Mouse (Mus musculus) limb, embryonic 12.5 days (tissue): Measurements from ENCODE around the gene Fbxl20. TPM values are rescaled to one million over a fixed set of nuclear protein-coding genes. Genes with fewer than 3 reads are reported as not detected.
A peak's percentile ranks its signal among the peaks of the same experiment; 100 is the strongest.

Experiments
- ATAC-seq: fragments of 200-750 bp; cut with Nextera tagmentation; 2 replicates; pipeline ENCODE4 v1.8.0; 2017; ENCODE audit warnings: low read depth, moderate TSS enrichment; ENCODE audit not compliant: insufficient number of reproducible peaks, insufficient read depth, low FRiP score, low TSS enrichment
- H3K27ac ChIP-seq: fragments of 300-500 bp; sonication (generic); 2 replicates; pipeline ENCODE4 v1.5.1; 2016; ENCODE audit warnings: mild to moderate bottlenecking, moderate library complexity
- H3K27me3 ChIP-seq: fragments of 300-500 bp; sonication (generic); 2 replicates; pipeline ENCODE4 v1.6.1; 2016; ENCODE audit warnings: mild to moderate bottlenecking, moderate library complexity
- H3K36me3 ChIP-seq: fragments of 300-500 bp; sonication (generic); 2 replicates; pipeline ENCODE4 v1.6.1; 2016; ENCODE audit warnings: mild to moderate bottlenecking, moderate library complexity
- H3K4me1 ChIP-seq: fragments of 300-500 bp; sonication (generic); replicated peaks from 2 replicates; pipeline ENCODE4 v1.6.1; 2016
- H3K4me2 ChIP-seq: fragments of 300-500 bp; sonication (generic); 2 replicates; pipeline ENCODE4 v1.6.1; 2016; ENCODE audit warnings: mild to moderate bottlenecking, moderate library complexity
- H3K4me3 ChIP-seq: fragments of 300-500 bp; sonication (generic); replicated peaks from 2 replicates; pipeline ENCODE4 v1.5.1; 2016; ENCODE audit warnings: mild to moderate bottlenecking
- H3K9ac ChIP-seq: fragments of 300-500 bp; sonication (generic); replicated peaks from 2 replicates; pipeline ENCODE4 v1.6.1; 2016; ENCODE audit warnings: mild to moderate bottlenecking, moderate library complexity
- H3K9me3 ChIP-seq: fragments of 300-500 bp; sonication (generic); 2 replicates; pipeline ENCODE4 v1.6.1; 2016; ENCODE audit warnings: mild to moderate bottlenecking, moderate library complexity
- WGBS: fragments of 180-500 bp; shearing (Covaris S2); methylation state at CpG from one replicate; pipeline ENCODE4 v1.1.7; 2016; 5-methylcytosine and 5-hydroxymethylcytosine counted together
- polyA plus RNA-seq: library from polyadenylated mRNA; unstranded; fragments of >200 nt; fragmentation: Nextera tagmentation; extraction: Ambion mirVana; gene quantifications from 2 replicates; pipeline ENCODE4 v1.2.1, GENCODE M21; 2016

The Fbxl20 gene
- polyA plus RNA-seq, 1 experiment from 2014 or later = 25.9 TPM

GRCm38 (mm10) chr11:98060104-98060692, 90.0 kb downstream of the Fbxl20 start:
- Histone ChIP-seq H3K4me3 (no peak overlapping the region), H3K4me1 (peaks cover 6% of the 10 kb centered on the region; the same call in 1 of the 2 replicates), H3K36me3 (no peaks in the 10 kb centered on the region), H3K9ac (no peak overlapping the region), H3K4me2 (no peak overlapping the region), H3K9me3 (no peaks in the 10 kb centered on the region), H3K27ac (no peak overlapping the region), H3K27me3 (peaks cover 19% of the 10 kb centered on the region)
- ATAC-seq = no peak
- WGBS = 82% methylated on average over 5 of the region's 5 CpGs

- H3K9me3 ChIP-seq = no peaks in the 10 kb centered on the region
- no peaks in the 10 kb centered on the region for H3K36me3 ChIP-seq
- 57% methylated on average over 7 of the region's 7 CpGs for WGBS
- no peak overlapping the region for H3K4me2 ChIP-seq
- ATAC-seq = no peak
- peaks cover 6% of the 10 kb centered on the region; the same call in 1 of the 2 replicates for H3K4me1 ChIP-seq
- H3K4me3 ChIP-seq = no peak overlapping the region
- no peak overlapping the region for H3K9ac ChIP-seq
- H3K27ac ChIP-seq = no peak overlapping the region
- peaks cover 20% of the 10 kb centered on the region for H3K27me3 ChIP-seq
Measured at GRCm38 (mm10) chr11:98059662-98060061, 90.5 kb downstream of the Fbxl20 start.

- no peak overlapping the region for H3K9ac ChIP-seq
- no peak for ATAC-seq
- peaks cover 10% of the 10 kb centered on the region; the same call in 1 of the 2 replicates for H3K4me1 ChIP-seq
- H3K36me3 ChIP-seq = no peaks in the 10 kb centered on the region
- no peaks in the 10 kb centered on the region for H3K9me3 ChIP-seq
- H3K27me3 ChIP-seq = peaks cover 33% of the 10 kb centered on the region
- no peak overlapping the region for H3K4me2 ChIP-seq
- no peak overlapping the region for H3K27ac ChIP-seq
- 83% methylated on average over 5 of the region's 5 CpGs for WGBS
- H3K4me3 ChIP-seq = no peak overlapping the region
Measured at GRCm38 (mm10) chr11:98057998-98058397, 92.2 kb downstream of the Fbxl20 start.

GRCm38 (mm10) chr11:98057466-98057865, 92.7 kb downstream of the Fbxl20 start:
- no peak overlapping the region for H3K27ac ChIP-seq

GRCm38 (mm10) chr11:98052989-98053834, 97.0 kb downstream of the Fbxl20 start, which contains the start of gene Stac2:
Gene Stac2, minus strand, starts transcription at chr11:98053462.
- Histone ChIP-seq H3K4me1 (peaks cover 29% of the 10 kb centered on the region), H3K27ac (no peak within 1 kb of the TSS), H3K4me3 (peak within 1 kb of the TSS; percentile 51), H3K27me3 (peaks cover 79% of the 10 kb centered on the region), H3K9ac (peak within 1 kb of the TSS; percentile 57), H3K9me3 (no peaks in the 10 kb centered on the region), H3K4me2 (peak within 1 kb of the TSS; percentile 68), H3K36me3 (no peaks in the 10 kb centered on the region)
- WGBS = 2% methylated on average over 44 of the region's 48 CpGs
- peak; percentile 82 for ATAC-seq

More at GRCm38 (mm10) chr11:98057466-98057865, 92.7 kb downstream of the Fbxl20 start:
- Histone ChIP-seq H3K9ac (no peak overlapping the region), H3K27me3 (peaks cover 39% of the 10 kb centered on the region), H3K36me3 (no peaks in the 10 kb centered on the region), H3K4me1 (peaks cover 14% of the 10 kb centered on the region), H3K9me3 (no peaks in the 10 kb centered on the region), H3K4me2 (no peak overlapping the region), H3K4me3 (no peak overlapping the region)
- no peak for ATAC-seq
- 23% methylated on average over 9 of the region's 9 CpGs for WGBS

GRCm38 (mm10) chr11:98052129-98052988, 97.8 kb downstream of the Fbxl20 start:
- WGBS = under 1% methylated on average over 83 of the region's 83 CpGs
- peak overlapping the region; percentile 57 for H3K9ac ChIP-seq
- peaks cover 85% of the 10 kb centered on the region for H3K27me3 ChIP-seq
- no peaks in the 10 kb centered on the region for H3K9me3 ChIP-seq
- ATAC-seq = no peak
- H3K4me1 ChIP-seq = peaks cover 27% of the 10 kb centered on the region
- peak overlapping the region; percentile 68 for H3K4me2 ChIP-seq
- no peaks in the 10 kb centered on the region for H3K36me3 ChIP-seq
- no peak overlapping the region for H3K27ac ChIP-seq
- H3K4me3 ChIP-seq = peak overlapping the region; percentile 51

- 6% methylated on average over 12 of the region's 12 CpGs for WGBS
- Histone ChIP-seq H3K4me3 (peak overlapping the region; percentile 51), H3K4me2 (peak overlapping the region; percentile 68), H3K36me3 (no peaks in the 10 kb centered on the region), H3K27ac (no peak overlapping the region), H3K9ac (no peak overlapping the region), H3K9me3 (no peaks in the 10 kb centered on the region), H3K4me1 (peaks cover 24% of the 10 kb centered on the region), H3K27me3 (peaks cover 84% of the 10 kb centered on the region)
- ATAC-seq = no peak
Measured at GRCm38 (mm10) chr11:98051611-98052128, 98.5 kb downstream of the Fbxl20 start.

- Histone ChIP-seq H3K27ac (no peak overlapping the region), H3K4me2 (no peak overlapping the region), H3K9me3 (no peaks in the 10 kb centered on the region), H3K4me3 (no peak overlapping the region), H3K4me1 (peaks cover 24% of the 10 kb centered on the region), H3K36me3 (no peaks in the 10 kb centered on the region), H3K27me3 (peaks cover 84% of the 10 kb centered on the region), H3K9ac (no peak overlapping the region)
- no CpG with 5 or more reads among the region's 2 CpGs for WGBS
- ATAC-seq = no peak
Measured at GRCm38 (mm10) chr11:98050940-98051339, 99.3 kb downstream of the Fbxl20 start.

- H3K4me1 ChIP-seq = peaks cover 24% of the 10 kb centered on the region
- H3K27ac ChIP-seq = no peak overlapping the region
- peaks cover 79% of the 10 kb centered on the region for H3K27me3 ChIP-seq
- no peaks in the 10 kb centered on the region for H3K9me3 ChIP-seq
- H3K4me2 ChIP-seq = no peak overlapping the region
- no peaks in the 10 kb centered on the region for H3K36me3 ChIP-seq
- no peak for ATAC-seq
- no peak overlapping the region for H3K9ac ChIP-seq
- WGBS = 23% methylated on average over 2 of the region's 2 CpGs
- no peak overlapping the region for H3K4me3 ChIP-seq
Measured at GRCm38 (mm10) chr11:98050520-98050815, 99.7 kb downstream of the Fbxl20 start.

- no peak overlapping the region for H3K4me2 ChIP-seq
- H3K9ac ChIP-seq = 0 out of 2 replicates have a peak overlapping the region, but pooled peaks have one; percentile 19
- no peak overlapping the region for H3K4me3 ChIP-seq
- ATAC-seq = no peak
- H3K4me1 ChIP-seq = peaks cover 24% of the 10 kb centered on the region
- H3K9me3 ChIP-seq = no peaks in the 10 kb centered on the region
- no peak overlapping the region for H3K27ac ChIP-seq
- peaks cover 73% of the 10 kb centered on the region for H3K27me3 ChIP-seq
- no peaks in the 10 kb centered on the region for H3K36me3 ChIP-seq
- WGBS = 68% methylated on average over 14 of the region's 14 CpGs
Measured at GRCm38 (mm10) chr11:98049672-98050519, 100.3 kb downstream of the Fbxl20 start.
